In genomic region chr11:98027785-98028184, GRCm38 (mm10) we compare ENCODE assay signal across 8 mouse cellular contexts. TPM values are rescaled to one million over a fixed set of nuclear protein-coding genes. Genes with fewer than 3 reads are reported as not detected.
DNase-seq lines count a peak whose midpoint lies in the region; ATAC-seq and TF ChIP-seq lines count a peak whose summit lies in the region.
"Had no signal": no experiment of that assay in that cellular context is flagged by ENCODE, and none has a peak within 500 bp of the region (broad histone marks: within the 10 kb centered on the region; RNA-seq: fewer than 3 reads in every experiment).

No protein-coding gene starts in this region.

- H3K9me3 ChIP-seq in lung, embryonic 15.5 days, result no peaks in the 10 kb centered on the region
- H3K9me3 ChIP-seq in forebrain, embryonic 10.5 days, result no peaks in the 10 kb centered on the region
- no peaks in the 10 kb centered on the region for H3K9me3 ChIP-seq in limb, embryonic 11.5 days (ENCODE audit: control insufficient read depth, low read length)

- H3K27me3 ChIP-seq in lung, embryonic 15.5 days, result no peaks in the 10 kb centered on the region
- no peaks in the 10 kb centered on the region for H3K27me3 ChIP-seq in forebrain, embryonic 10.5 days (ENCODE audit: poor library complexity, severe bottlenecking)
- H3K27me3 ChIP-seq in limb, embryonic 11.5 days (ENCODE audit: control insufficient read depth, insufficient read depth, low read length), result no peaks in the 10 kb centered on the region

- DNase-seq in lung, postnatal 14 days, result no peak
- no peak for DNase-seq in forebrain, embryonic 10.5 days (ENCODE audit: extremely low spot score, low spot score)
- no peak for DNase-seq in limb, embryonic 11.5 days (ENCODE audit: low spot score)
- DNase-seq in layer of hippocampus, postnatal 10 days (ENCODE audit: low spot score in 2 of 2), result no peak
- DNase-seq in frontal cortex, adult 2 months (ENCODE audit: extremely low spot score in 1 of 2, low spot score in 1 of 2), result no peak
- DNase-seq: adrenal gland, adult 8-10 months had no signal

- H3K9ac ChIP-seq in lung, embryonic 15.5 days, result peak overlapping the region; percentile 100
- peak overlapping the region; percentile 99 for H3K9ac ChIP-seq in limb, embryonic 11.5 days (ENCODE audit: low read length)

- no peak for TF ChIP-seq POLR2A in olfactory bulb, adult 2 months (IDR thresholded peaks at IDR 0.05; ENCODE audit: insufficient read depth, low read depth, low read length)

- TF ChIP-seq CTCF in olfactory bulb, adult 2 months (IDR thresholded peaks at IDR 0.05; ENCODE audit: insufficient read depth, low read depth, low read length), result no peak

- ATAC-seq in lung, embryonic 15.5 days (ENCODE audit: borderline replicate concordance, extremely low read depth, low FRiP score, low TSS enrichment), result no peak
- ATAC-seq in limb, embryonic 11.5 days (ENCODE audit: insufficient number of reproducible peaks, low FRiP score, low TSS enrichment, low read depth), result no peak

- peaks cover 15% of the 10 kb centered on the region for H3K4me1 ChIP-seq in lung, embryonic 15.5 days
- H3K4me1 ChIP-seq in forebrain, embryonic 10.5 days, result peaks cover 31% of the 10 kb centered on the region
- peaks cover 9% of the 10 kb centered on the region for H3K4me1 ChIP-seq in limb, embryonic 11.5 days (ENCODE audit: control insufficient read depth, insufficient read depth, low read length)
- peaks cover 10% of the 10 kb centered on the region for H3K4me1 ChIP-seq in olfactory bulb, adult 2 months (ENCODE audit: control insufficient read depth, insufficient read depth, low read length)

- peaks cover 34% of the 10 kb centered on the region for H3K36me3 ChIP-seq in lung, embryonic 15.5 days
- peaks cover 42% of the 10 kb centered on the region for H3K36me3 ChIP-seq in forebrain, embryonic 10.5 days (replicated peaks)
- peaks cover 16% of the 10 kb centered on the region for H3K36me3 ChIP-seq in limb, embryonic 11.5 days (ENCODE audit: control insufficient read depth, insufficient read depth, low read length)

- no peak overlapping the region for H3K27ac ChIP-seq in lung, embryonic 15.5 days
- H3K27ac ChIP-seq in forebrain, embryonic 10.5 days, result peak overlapping the region; percentile 99
- H3K27ac ChIP-seq in limb, embryonic 11.5 days (replicated peaks; ENCODE audit: low read depth, low read length), result no peak overlapping the region; the same call in 1 of the 2 replicates
- H3K27ac ChIP-seq in olfactory bulb, adult 2 months (ENCODE audit: insufficient read depth, low read depth, low read length), result no peak overlapping the region

- 11% methylated on average over 7 of the region's 7 CpGs for WGBS in lung, embryonic 15.5 days
- 30% methylated on average over 7 of the region's 7 CpGs for WGBS in forebrain, embryonic 10.5 days
- WGBS in limb, embryonic 11.5 days, result 22% methylated on average over 7 of the region's 7 CpGs
- WGBS in olfactory bulb, adult 2 months, result 22% methylated on average over 7 of the region's 7 CpGs

- H3K4me3 ChIP-seq in lung, embryonic 15.5 days, result peak overlapping the region; percentile 94
- peak overlapping the region; percentile 100 for H3K4me3 ChIP-seq in forebrain, embryonic 10.5 days
- H3K4me3 ChIP-seq in limb, embryonic 11.5 days (ENCODE audit: low read depth, low read length), result peak overlapping the region; percentile 100
- peak overlapping the region; percentile 88 for H3K4me3 ChIP-seq in olfactory bulb, adult 2 months (ENCODE audit: insufficient read depth, low read depth, low read length)

- peak overlapping the region; percentile 71 for H3K4me2 ChIP-seq in lung, embryonic 15.5 days
- H3K4me2 ChIP-seq in limb, embryonic 11.5 days (ENCODE audit: low read depth, severe bottlenecking), result peak overlapping the region; percentile 87

RNA-seq across cellular contexts. Expression of gene Rpl19, which starts 1.3 kb away (rescaled TPM):
- 1,039 and 1,081 TPM in 2 replicates for polyA plus RNA-seq in lung, embryonic 15.5 days (2015; fragmentation: Nextera tagmentation; extraction: Ambion mirVana)
- polyA plus RNA-seq in forebrain, embryonic 10.5 days (2016; fragmentation: Nextera tagmentation; extraction: Ambion mirVana), result 1,192 and 1,195 TPM in 2 replicates
- 1,171 and 1,244 TPM in 2 replicates for polyA plus RNA-seq in limb, embryonic 11.5 days (2014; fragmentation: Nextera tagmentation; extraction: Ambion mirVana)
- not detected in 2 replicates for polyA plus RNA-seq in olfactory bulb, adult 2 months (2012; ENCODE audit: insufficient read depth, insufficient read length, low replicate concordance, missing spikeins)
- total RNA-seq in layer of hippocampus, postnatal 10 days (2021), result 100 to 1,000 TPM; 648 to 672 TPM
- 918 and 950 TPM in 2 replicates for polyA plus RNA-seq in frontal cortex, adult 2 months (2012; rRNA removed)

RNA-seq across cellular contexts. Expression of gene Cacnb1, which starts 5.0 kb away (rescaled TPM):
- 4.9 and 5.2 TPM in 2 replicates for polyA plus RNA-seq in lung, embryonic 15.5 days (2015; fragmentation: Nextera tagmentation; extraction: Ambion mirVana)
- 5.3 and 6.0 TPM in 2 replicates for polyA plus RNA-seq in forebrain, embryonic 10.5 days (2016; fragmentation: Nextera tagmentation; extraction: Ambion mirVana)
- polyA plus RNA-seq in limb, embryonic 11.5 days (2014; fragmentation: Nextera tagmentation; extraction: Ambion mirVana), result 6.8 and 7.2 TPM in 2 replicates
- polyA plus RNA-seq in olfactory bulb, adult 2 months (2012; ENCODE audit: insufficient read depth, insufficient read length, low replicate concordance, missing spikeins), result not detected in 2 replicates
- 100 to 1,000 TPM; 118 TPM for total RNA-seq in layer of hippocampus, postnatal 10 days (2021)
- polyA plus RNA-seq in frontal cortex, adult 2 months (2012; rRNA removed), result 99.8 and 103 TPM in 2 replicates

RNA-seq across cellular contexts. Expression of gene Stac2, which starts 25.5 kb away (rescaled TPM):
- polyA plus RNA-seq in lung, embryonic 15.5 days (2015; fragmentation: Nextera tagmentation; extraction: Ambion mirVana), result 0.06 and 0.16 TPM in 2 replicates
- polyA plus RNA-seq in forebrain, embryonic 10.5 days (2016; fragmentation: Nextera tagmentation; extraction: Ambion mirVana), result 0.32 and 0.42 TPM in 2 replicates
- polyA plus RNA-seq in limb, embryonic 11.5 days (2014; fragmentation: Nextera tagmentation; extraction: Ambion mirVana), result 0.17 and 0.51 TPM in 2 replicates
- polyA plus RNA-seq in olfactory bulb, adult 2 months (2012; ENCODE audit: insufficient read depth, insufficient read length, low replicate concordance, missing spikeins), result not detected in 2 replicates
- total RNA-seq in layer of hippocampus, postnatal 10 days (2021), result 10 to 100 TPM; 13.0 to 14.9 TPM
- polyA plus RNA-seq in frontal cortex, adult 2 months (2012; rRNA removed), result 47.8 and 64.4 TPM in 2 replicates

RNA-seq across cellular contexts. Expression of gene Arl5c, which starts 31.8 kb away (rescaled TPM):
- 6.8 and 9.0 TPM in 2 replicates for polyA plus RNA-seq in lung, embryonic 15.5 days (2015; fragmentation: Nextera tagmentation; extraction: Ambion mirVana)
- 15.2 and 17.6 TPM in 2 replicates for polyA plus RNA-seq in forebrain, embryonic 10.5 days (2016; fragmentation: Nextera tagmentation; extraction: Ambion mirVana)
- 9.5 and 9.9 TPM in 2 replicates for polyA plus RNA-seq in limb, embryonic 11.5 days (2014; fragmentation: Nextera tagmentation; extraction: Ambion mirVana)
- 395 TPM in 1 of 2 replicates, not detected in the other for polyA plus RNA-seq in olfactory bulb, adult 2 months (2012; ENCODE audit: insufficient read depth, insufficient read length, low replicate concordance, missing spikeins)
- total RNA-seq in layer of hippocampus, postnatal 10 days (2021), result 1 to 10 TPM; 2.0 to 2.1 TPM
- polyA plus RNA-seq in frontal cortex, adult 2 months (2012; rRNA removed), result 3.2 and 3.4 TPM in 2 replicates

RNA-seq across cellular contexts. Expression of gene Plxdc1, which starts 41.5 kb away (rescaled TPM):
- polyA plus RNA-seq in lung, embryonic 15.5 days (2015; fragmentation: Nextera tagmentation; extraction: Ambion mirVana), result 0.89 and 1.3 TPM in 2 replicates
- 0.11 and 0.16 TPM in 2 replicates for polyA plus RNA-seq in forebrain, embryonic 10.5 days (2016; fragmentation: Nextera tagmentation; extraction: Ambion mirVana)
- 0.15 TPM in 1 of 2 replicates, not detected in the other for polyA plus RNA-seq in limb, embryonic 11.5 days (2014; fragmentation: Nextera tagmentation; extraction: Ambion mirVana)
- not detected in 2 replicates for polyA plus RNA-seq in olfactory bulb, adult 2 months (2012; ENCODE audit: insufficient read depth, insufficient read length, low replicate concordance, missing spikeins)
- total RNA-seq in layer of hippocampus, postnatal 10 days (2021), result 1 to 10 TPM; 6.8 to 7.1 TPM
- polyA plus RNA-seq in frontal cortex, adult 2 months (2012; rRNA removed), result 11.1 and 11.4 TPM in 2 replicates

Comparison
In these comparisons a context has a peak if more than half of its experiments do, and no peak if none do; other contexts are left out.
1. RNA of gene Rpl19, which starts 1.3 kb away (polyA plus RNA-seq): 1,171 to 1,244 TPM in limb, embryonic 11.5 days, 1,192 to 1,195 TPM in forebrain, embryonic 10.5 days, 1,039 to 1,081 TPM in lung, embryonic 15.5 days and 918 to 950 TPM in frontal cortex, adult 2 months; not detected in olfactory bulb, adult 2 months; every median in the first group is over 100 times any median in the second.
2. RNA of gene Cacnb1, which starts 5.0 kb away (polyA plus RNA-seq): 99.8 to 103 TPM in frontal cortex, adult 2 months; 6.8 to 7.2 TPM in limb, embryonic 11.5 days, 5.3 to 6.0 TPM in forebrain, embryonic 10.5 days, 4.9 to 5.2 TPM in lung, embryonic 15.5 days and not detected in olfactory bulb, adult 2 months; every median in the first group is over 10 times any median in the second.
3. RNA of gene Stac2, which starts 25.5 kb away (polyA plus RNA-seq): not detected in olfactory bulb, adult 2 months and 47.8 to 64.4 TPM in frontal cortex, adult 2 months; 0.32 to 0.42 TPM in forebrain, embryonic 10.5 days, 0.17 to 0.51 TPM in limb, embryonic 11.5 days and 0.06 to 0.16 TPM in lung, embryonic 15.5 days; every median in the first group is over 10 times any median in the second.
4. Peak in every context shown above with its lines, with median percentiles within 50 percentile points of each other: H3K4me3 ChIP-seq.